Mouse (Mus musculus): ENCODE data around the gene Tk1.

DNA sequence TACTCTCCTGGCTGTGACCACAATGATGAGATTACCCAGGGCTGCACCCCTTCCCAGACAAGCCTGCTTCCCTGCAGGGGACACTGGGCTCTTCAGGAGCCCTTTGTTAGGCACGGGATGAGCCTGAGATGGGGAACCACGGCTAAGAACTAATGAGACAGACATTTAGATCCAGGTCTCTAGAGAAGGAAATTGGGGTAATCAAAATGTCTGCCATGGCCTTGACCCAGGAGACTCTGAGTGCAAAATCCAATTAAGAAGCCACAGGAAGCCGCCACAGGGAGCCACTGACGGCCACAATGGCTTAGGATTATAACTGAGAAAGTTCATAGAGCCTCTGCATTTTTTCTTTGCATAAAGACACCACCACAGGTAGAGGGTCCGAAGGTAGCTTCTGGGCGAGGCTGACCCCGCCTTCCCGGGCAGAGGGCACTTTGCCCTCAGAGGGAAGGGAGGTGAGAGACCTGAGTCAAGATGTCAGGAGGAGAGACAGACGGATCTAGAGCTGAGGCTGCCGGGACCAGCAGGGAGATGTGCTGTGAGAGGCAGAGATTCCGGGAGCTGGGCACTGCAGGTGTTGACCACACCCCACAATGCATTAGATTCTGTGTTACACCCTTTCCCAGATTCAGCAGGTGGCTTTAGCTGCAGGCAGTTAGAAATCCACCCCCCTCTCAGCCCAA is 37.4 kb upstream of the Tk1 start:
- TF ChIP-seq CTCF (conservative IDR thresholded peaks at IDR 0.05; ENCODE audit: low read length) (no peak), POU5F1 (IDR thresholded peaks at IDR 0.05; ENCODE audit: borderline replicate concordance, low read length) (no peak)
